Mouse (Mus musculus): Measurements from ENCODE around the gene Plce1.
"Not testable (repeated sequence)": the region's sequence is repeated elsewhere in the genome, so short reads cannot be mapped to it uniquely, and the experiment has no call there.

Plce1 gene

GRCm38 (mm10) chr19:38639050-38639449 lies 158.1 kb downstream of the Plce1 start:
- no peak for DNase-seq (ENCODE audit: low spot score)

- no peak for DNase-seq (ENCODE audit: low spot score)
Observed at GRCm38 (mm10) chr19:38639805-38640204, 158.9 kb downstream of the Plce1 start.

GRCm38 (mm10) chr19:38642515-38642914 lies 161.6 kb downstream of the Plce1 start:
- DNase-seq (ENCODE audit: low spot score): not testable (repeated sequence)

GRCm38 (mm10) chr19:38644871-38645595 lies 164.1 kb downstream of the Plce1 start:
- peak; percentile 6 for DNase-seq (ENCODE audit: low spot score)

- DNase-seq (ENCODE audit: low spot score): no peak
Observed at GRCm38 (mm10) chr19:38657980-38658379, 177.1 kb downstream of the Plce1 start.

GRCm38 (mm10) chr19:38665398-38665797 lies 184.5 kb downstream of the Plce1 start:
- DNase-seq (ENCODE audit: low spot score): no peak

GRCm38 (mm10) chr19:38672015-38672600 lies 191.2 kb downstream of the Plce1 start:
- DNase-seq (ENCODE audit: low spot score): no peak

- no peak for DNase-seq (ENCODE audit: low spot score)
Observed at GRCm38 (mm10) chr19:38673936-38674335, 193.0 kb downstream of the Plce1 start.

GRCm38 (mm10) chr19:38678655-38679054 lies 197.7 kb downstream of the Plce1 start:
- no peak for DNase-seq (ENCODE audit: low spot score)

- DNase-seq (ENCODE audit: low spot score): no peak
Observed at GRCm38 (mm10) chr19:38679520-38679919, 198.6 kb downstream of the Plce1 start.

- no peak for DNase-seq (ENCODE audit: low spot score)
Observed at GRCm38 (mm10) chr19:38687326-38687725, 206.4 kb downstream of the Plce1 start.

GRCm38 (mm10) chr19:38688741-38689507 lies 208.0 kb downstream of the Plce1 start:
- DNase-seq (ENCODE audit: low spot score): no peak

- DNase-seq (ENCODE audit: low spot score): no peak
Observed at GRCm38 (mm10) chr19:38690276-38690675, 209.4 kb downstream of the Plce1 start.

GRCm38 (mm10) chr19:38691533-38691932 lies 210.6 kb downstream of the Plce1 start:
- no peak for DNase-seq (ENCODE audit: low spot score)

- DNase-seq (ENCODE audit: low spot score): no peak
Observed at GRCm38 (mm10) chr19:38693331-38693730, 212.4 kb downstream of the Plce1 start.

GRCm38 (mm10) chr19:38693769-38694168 lies 212.9 kb downstream of the Plce1 start:
- no peak for DNase-seq (ENCODE audit: low spot score)

- no peak for DNase-seq (ENCODE audit: low spot score)
Observed at GRCm38 (mm10) chr19:38701776-38702175, 220.9 kb downstream of the Plce1 start.

GRCm38 (mm10) chr19:38704742-38705141 lies 223.8 kb downstream of the Plce1 start:
- no peak for DNase-seq (ENCODE audit: low spot score)

- DNase-seq (ENCODE audit: low spot score): no peak
Observed at GRCm38 (mm10) chr19:38705244-38705643, 224.3 kb downstream of the Plce1 start.

- no peak for DNase-seq (ENCODE audit: low spot score)
Observed at GRCm38 (mm10) chr19:38706449-38706848, 225.5 kb downstream of the Plce1 start.

- no peak for DNase-seq (ENCODE audit: low spot score)
Observed at GRCm38 (mm10) chr19:38709376-38709775, 228.5 kb downstream of the Plce1 start.

GRCm38 (mm10) chr19:38721808-38722207 lies 240.9 kb downstream of the Plce1 start:
- DNase-seq (ENCODE audit: low spot score): no peak

GRCm38 (mm10) chr19:38722982-38723381 lies 242.1 kb downstream of the Plce1 start:
- DNase-seq (ENCODE audit: low spot score): no peak

Data from MN1 (cell line).